Mouse (Mus musculus) heart, postnatal 0 days (tissue): ENCODE measurements around the gene Pitpnb. TPM values are rescaled to one million over a fixed set of nuclear protein-coding genes. Genes with fewer than 3 reads are reported as not detected.

ENCODE experiments used
- ATAC-seq: fragments of 200-750 bp; cut with Nextera tagmentation; 2 replicates; pipeline ENCODE4 v1.8.0; 2017; ENCODE audit warnings: low read depth, moderate number of reproducible peaks, moderate library complexity; ENCODE audit not compliant: insufficient read depth
- DNase-seq: peaks from one replicate; pipeline ENCODE4 v3.0.0-alpha.2; 2016; ENCODE audit warnings: low spot score
- H3K27ac ChIP-seq: fragments of 300-500 bp; sonication (generic); 2 replicates; pipeline ENCODE4 v1.5.1; 2014; ENCODE audit warnings: low read depth, mild to moderate bottlenecking
- H3K27me3 ChIP-seq: fragments of 300-500 bp; sonication (generic); 2 replicates; pipeline ENCODE4 v1.6.1; 2014; ENCODE audit warnings: low read length, mixed read lengths; ENCODE audit not compliant: control insufficient read depth, insufficient read depth
- H3K36me3 ChIP-seq: fragments of 300-500 bp; sonication (generic); replicated peaks from 2 replicates; pipeline ENCODE4 v1.6.1; 2014; ENCODE audit warnings: low read length, mixed read lengths; ENCODE audit not compliant: control insufficient read depth, insufficient read depth
- H3K4me1 ChIP-seq: fragments of 300-500 bp; sonication (generic); 2 replicates; pipeline ENCODE4 v1.6.1; 2014; ENCODE audit warnings: antibody characterized with exemption; ENCODE audit not compliant: control insufficient read depth, insufficient read depth
- H3K4me2 ChIP-seq: fragments of 300-500 bp; sonication (generic); 2 replicates; pipeline ENCODE4 v1.6.1; 2014; ENCODE audit warnings: low read depth, mild to moderate bottlenecking, low read length, moderate library complexity
- H3K4me3 ChIP-seq: fragments of 300-500 bp; sonication (generic); 2 replicates; pipeline ENCODE4 v1.5.1; 2014; ENCODE audit warnings: low read depth, low read length
- H3K9ac ChIP-seq: fragments of 300-500 bp; sonication (generic); replicated peaks from 2 replicates; pipeline ENCODE4 v1.6.1; 2014; ENCODE audit warnings: low read depth, low read length, mixed read lengths
- H3K9me3 ChIP-seq: fragments of 300-500 bp; sonication (generic); replicated peaks from 2 replicates; pipeline ENCODE4 v1.6.1; 2016; ENCODE audit warnings: low read length; ENCODE audit not compliant: control insufficient read depth
- CTCF ChIP-seq: IDR thresholded peaks from 2 replicates; pipeline ENCODE4 v1.5.1; 2016; ENCODE audit warnings: antibody characterized with exemption, control low read depth, low read depth
- EP300 ChIP-seq: IDR thresholded peaks from 2 replicates; pipeline ENCODE4 v1.6.1; 2016; ENCODE audit warnings: antibody characterized with exemption, low read depth
- WGBS: fragments of 180-500 bp; shearing (Covaris S2); extraction: QIAGEN DNeasy Blood & Tissue Kit; methylation state at CpG from one replicate; pipeline ENCODE4 v1.1.7; 2014; 5-methylcytosine and 5-hydroxymethylcytosine counted together
- polyA plus RNA-seq: library from polyadenylated mRNA; unstranded; fragments of >200 nt; fragmentation: Nextera tagmentation; extraction: Ambion mirVana; gene quantifications from 2 replicates; pipeline ENCODE4 v1.2.1, GENCODE M21; 2015
- total RNA-seq: library from RNA; depleted of rRNA; stranded (reverse); fragments of >200 nt; gene quantifications from 2 replicates; pipeline ENCODE4 v1.2.3, GENCODE M21; 2014; ENCODE audit warnings: low replicate concordance; rRNA removed

The Pitpnb gene
- total and polyA plus RNA-seq, 2 experiments from 2014 or later, result 2.3 to 56.1 TPM

- Histone ChIP-seq H3K27ac (0 out of 2 replicates have a peak overlapping the region, but pooled peaks have one; percentile 22), H3K4me1 (peaks cover 19% of the 10 kb centered on the region), H3K36me3 (no peaks in the 10 kb centered on the region), H3K27me3 (peaks cover 12% of the 10 kb centered on the region; the same call in 1 of the 2 replicates), H3K9ac (no peak overlapping the region), H3K9me3 (no peaks in the 10 kb centered on the region), H3K4me3 (no peak overlapping the region), H3K4me2 (no peak overlapping the region)
- 53% methylated on average over 11 of the region's 11 CpGs for WGBS
- TF ChIP-seq EP300 (no peak), CTCF (no peak)
- ATAC-seq (no peak), DNase-seq (no peak)
Observed at GRCm38 (mm10) chr5:111431007-111431730, 100.6 kb downstream of the Pitpnb start.

DNA sequence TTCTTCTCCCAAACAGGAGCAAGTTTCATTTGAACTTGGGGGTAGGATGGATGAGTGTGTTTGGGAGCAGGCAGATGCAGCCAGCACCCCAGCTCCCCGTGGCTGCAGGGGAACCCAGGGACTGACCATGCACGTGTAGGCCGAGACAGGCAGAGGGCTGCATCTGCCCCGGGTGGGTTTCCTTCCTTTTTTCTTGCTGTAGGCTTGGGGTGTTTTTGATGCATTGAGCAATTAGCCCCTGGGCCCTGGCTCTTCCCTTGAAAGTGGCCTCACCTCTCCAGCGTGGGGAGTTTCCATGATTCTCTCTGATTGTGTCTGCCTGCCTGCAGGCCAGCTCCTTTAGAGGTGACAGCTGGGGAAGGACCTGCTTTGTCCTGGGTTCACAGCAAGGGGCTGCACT, 102.3 kb downstream of the Pitpnb start:
- Histone ChIP-seq H3K27me3 (peaks cover 4% of the 10 kb centered on the region; the same call in 1 of the 2 replicates), H3K9me3 (no peaks in the 10 kb centered on the region), H3K4me1 (peaks cover 15% of the 10 kb centered on the region), H3K9ac (no peak overlapping the region), H3K4me3 (no peak overlapping the region), H3K27ac (no peak overlapping the region), H3K4me2 (no peak overlapping the region), H3K36me3 (no peaks in the 10 kb centered on the region)
- DNase-seq, result no peak
- 73% methylated on average over 5 of the region's 5 CpGs for WGBS
- no peak for TF ChIP-seq EP300
- TF ChIP-seq CTCF, result no peak
- ATAC-seq, result no peak

DNA sequence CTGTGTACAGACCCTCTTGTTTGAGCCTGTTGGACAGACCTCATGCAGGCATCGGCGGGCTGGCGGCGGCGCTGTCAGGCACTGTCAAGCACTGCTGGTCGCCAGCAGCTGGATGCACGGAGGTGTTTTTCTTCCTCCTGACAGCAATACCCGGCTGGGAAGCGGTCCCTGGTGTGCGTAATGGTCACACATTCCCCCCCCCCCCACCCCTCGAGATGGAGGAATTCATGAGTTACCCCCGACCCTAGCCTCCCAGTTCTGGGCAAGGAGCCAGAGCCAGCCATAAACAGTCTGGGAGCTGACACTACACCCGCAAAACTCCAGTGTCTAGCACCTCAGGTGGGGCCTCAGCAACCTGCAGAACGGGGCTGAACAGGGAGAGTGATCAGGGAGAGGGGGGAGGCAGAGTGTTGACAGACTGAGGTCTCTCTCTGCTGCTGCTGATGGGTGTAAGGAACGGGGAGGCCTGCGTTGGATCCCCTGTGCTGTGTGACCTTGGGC, 103.8 kb downstream of the Pitpnb start:
- Histone ChIP-seq H3K4me1 (peaks cover 15% of the 10 kb centered on the region), H3K36me3 (no peaks in the 10 kb centered on the region), H3K4me3 (no peak overlapping the region), H3K9me3 (no peaks in the 10 kb centered on the region), H3K4me2 (peak overlapping the region; percentile 21; the same call in 1 of the 2 replicates), H3K27me3 (peaks cover 4% of the 10 kb centered on the region; the same call in 1 of the 2 replicates), H3K9ac (no peak overlapping the region), H3K27ac (no peak overlapping the region)
- ATAC-seq (peak; percentile 52), DNase-seq (no peak)
- 14% methylated on average over 16 of the region's 16 CpGs for WGBS
- TF ChIP-seq EP300 (no peak), CTCF (no peak)

DNA sequence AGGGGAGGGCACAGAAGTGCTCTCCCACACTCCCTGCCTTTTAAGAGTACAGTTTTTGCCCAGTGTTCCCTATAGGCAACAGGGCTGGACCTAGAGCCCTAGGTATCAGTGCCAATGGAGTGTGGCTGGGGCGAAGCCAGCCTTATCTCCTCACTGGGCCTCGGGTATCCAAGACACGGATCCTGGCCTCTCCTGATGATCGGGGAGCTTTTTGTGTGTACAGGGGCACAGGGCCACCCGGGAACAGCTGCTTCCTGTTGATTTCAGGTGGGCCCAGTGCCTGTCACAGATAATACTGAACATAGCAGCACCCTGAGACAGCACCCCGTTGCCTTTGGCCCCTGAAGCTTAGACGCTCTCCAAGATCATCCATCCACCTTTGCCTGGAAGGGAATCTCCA, 105.7 kb downstream of the Pitpnb start:
- no peak overlapping the region for H3K27ac ChIP-seq
- no peak overlapping the region for H3K9ac ChIP-seq
- no peak overlapping the region for H3K4me3 ChIP-seq
- ATAC-seq (no peak), DNase-seq (no peak)
- TF ChIP-seq EP300 (no peak), CTCF (no peak)
- H3K27me3 ChIP-seq, result peaks cover 4% of the 10 kb centered on the region; the same call in 1 of the 2 replicates
- no peak overlapping the region for H3K4me2 ChIP-seq
- no peaks in the 10 kb centered on the region for H3K36me3 ChIP-seq
- H3K4me1 ChIP-seq, result peaks cover 15% of the 10 kb centered on the region
- no peaks in the 10 kb centered on the region for H3K9me3 ChIP-seq
- 41% methylated on average over 7 of the region's 7 CpGs for WGBS

DNA sequence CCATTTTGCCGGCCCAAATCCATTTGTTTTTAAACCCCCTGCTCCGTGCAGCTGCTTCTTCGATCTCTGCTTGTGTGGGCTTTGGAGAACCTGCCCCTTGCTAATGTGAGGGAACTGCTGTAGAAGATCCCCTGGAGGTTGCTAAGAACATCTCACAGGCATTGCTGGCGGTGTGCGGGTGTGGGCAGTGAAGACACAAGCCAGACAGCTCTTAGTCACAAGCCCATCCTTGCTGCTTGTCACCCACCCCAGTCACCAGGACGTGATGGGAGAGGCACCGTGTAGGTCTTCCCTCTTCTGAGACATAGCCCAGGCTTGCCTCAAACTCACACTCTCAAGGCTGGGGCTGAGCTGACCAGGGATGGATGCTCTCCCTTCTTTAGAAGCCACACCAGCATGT, 106.6 kb downstream of the Pitpnb start:
- Histone ChIP-seq H3K4me1 (peaks cover 15% of the 10 kb centered on the region), H3K9ac (no peak overlapping the region), H3K4me3 (no peak overlapping the region), H3K36me3 (no peaks in the 10 kb centered on the region), H3K27ac (no peak overlapping the region), H3K9me3 (no peaks in the 10 kb centered on the region), H3K27me3 (peaks cover 4% of the 10 kb centered on the region; the same call in 1 of the 2 replicates), H3K4me2 (no peak overlapping the region)
- 81% methylated on average over 7 of the region's 7 CpGs for WGBS
- DNase-seq (no peak), ATAC-seq (no peak)
- TF ChIP-seq EP300 (no peak), CTCF (no peak)

Other genes with a start within 250 kb of the Pitpnb start
- gene Mn1, start 86.6 kb downstream of the Pitpnb start, total RNA-seq, result 11.0 and 16.4 TPM in 2 replicates
- gene Mn1, start 86.6 kb downstream of the Pitpnb start, polyA plus RNA-seq, result 3.9 and 4.5 TPM in 2 replicates